Mouse (Mus musculus) midbrain, embryonic 10.5 days (tissue): ENCODE measurements around the gene Akr1c14. TPM values are rescaled to one million over a fixed set of nuclear protein-coding genes. Genes with fewer than 3 reads are reported as not detected.
A peak's percentile ranks its signal among the peaks of the same experiment; 100 is the strongest.
"Not testable (repeated sequence)": the region's sequence is repeated elsewhere in the genome, so short reads cannot be mapped to it uniquely, and the experiment has no call there.

Source experiments
- DNase-seq: peaks from one replicate; pipeline ENCODE4 v3.0.0-alpha.2; 2017; ENCODE audit warnings: low spot score
- H3K27ac ChIP-seq: fragments of 300-500 bp; sonication (generic); replicated peaks from 2 replicates; pipeline ENCODE4 v1.5.1; 2016; ENCODE audit warnings: mild to moderate bottlenecking
- H3K27me3 ChIP-seq: fragments of 300-500 bp; sonication (generic); 2 replicates; pipeline ENCODE4 v1.6.1; 2016; ENCODE audit warnings: low read depth, mild to moderate bottlenecking; ENCODE audit not compliant: poor library complexity, severe bottlenecking
- H3K36me3 ChIP-seq: fragments of 300-500 bp; sonication (generic); 2 replicates; pipeline ENCODE4 v1.6.1; 2016; ENCODE audit warnings: mild to moderate bottlenecking, moderate library complexity
- H3K4me1 ChIP-seq: fragments of 300-500 bp; sonication (generic); 2 replicates; pipeline ENCODE4 v1.6.1; 2016
- H3K4me3 ChIP-seq: fragments of 300-500 bp; sonication (generic); 2 replicates; pipeline ENCODE4 v1.5.1; 2016; ENCODE audit warnings: mild to moderate bottlenecking, moderate library complexity
- H3K9me3 ChIP-seq: fragments of 300-500 bp; sonication (generic); replicated peaks from 2 replicates; pipeline ENCODE4 v1.6.1; 2016; ENCODE audit warnings: mild to moderate bottlenecking
- WGBS: fragments of 180-500 bp; shearing (Covaris S2); methylation state at CpG from one replicate; pipeline ENCODE4 v1.1.7; 2016; 5-methylcytosine and 5-hydroxymethylcytosine counted together
- polyA plus RNA-seq: library from polyadenylated mRNA; unstranded; fragments of >200 nt; fragmentation: Nextera tagmentation; extraction: Ambion mirVana; gene quantifications from 2 replicates; pipeline ENCODE4 v1.2.1, GENCODE M21; 2016

Akr1c14 gene
- polyA plus RNA-seq, 1 experiment from 2014 or later: 0.33 TPM

- no peaks in the 10 kb centered on the region for H3K36me3 ChIP-seq
- H3K4me1 ChIP-seq: no peaks in the 10 kb centered on the region
- H3K4me3 ChIP-seq: no peak overlapping the region
- WGBS: 70% methylated on average over 5 of the region's 5 CpGs
- H3K27ac ChIP-seq: no peak overlapping the region
- no peaks in the 10 kb centered on the region for H3K27me3 ChIP-seq
- no peaks in the 10 kb centered on the region for H3K9me3 ChIP-seq
- no peak for DNase-seq
Observed at GRCm38 (mm10) chr13:4059363-4059762, 10.6 kb downstream of the Akr1c14 start.

GRCm38 (mm10) chr13:4060214-4060730 lies 11.5 kb downstream of the Akr1c14 start:
- DNase-seq: no peak

GRCm38 (mm10) chr13:4076517-4077435 lies 28.0 kb downstream of the Akr1c14 start:
- Histone ChIP-seq H3K9me3 (no peaks in the 10 kb centered on the region), H3K4me1 (no peaks in the 10 kb centered on the region), H3K27me3 (no peaks in the 10 kb centered on the region), H3K27ac (no peak overlapping the region), H3K36me3 (no peaks in the 10 kb centered on the region), H3K4me3 (no peak overlapping the region)
- no peak for DNase-seq
- 87% methylated on average over 9 of the region's 9 CpGs for WGBS

More at GRCm38 (mm10) chr13:4060214-4060730, 11.5 kb downstream of the Akr1c14 start:
- 74% methylated on average over 3 of the region's 3 CpGs for WGBS
- Histone ChIP-seq H3K27me3 (no peaks in the 10 kb centered on the region), H3K4me3 (no peak overlapping the region), H3K36me3 (no peaks in the 10 kb centered on the region), H3K27ac (no peak overlapping the region), H3K4me1 (no peaks in the 10 kb centered on the region), H3K9me3 (no peaks in the 10 kb centered on the region)

- Histone ChIP-seq H3K4me1 (no peaks in the 10 kb centered on the region), H3K27ac (no peak overlapping the region), H3K36me3 (no peaks in the 10 kb centered on the region), H3K9me3 (0 out of 2 replicates have a peak, but pooled peaks cover 3% of the 10 kb centered on the region), H3K27me3 (no peaks in the 10 kb centered on the region), H3K4me3 (no peak overlapping the region)
- no peak for DNase-seq
Observed at GRCm38 (mm10) chr13:4079876-4080275, 31.1 kb downstream of the Akr1c14 start.

GRCm38 (mm10) chr13:4101691-4102090 lies 52.9 kb downstream of the Akr1c14 start:
- H3K27me3 ChIP-seq: no peaks in the 10 kb centered on the region
- H3K27ac ChIP-seq: no peak overlapping the region
- H3K4me3 ChIP-seq: no peak overlapping the region
- DNase-seq: no peak
- H3K36me3 ChIP-seq: no peaks in the 10 kb centered on the region
- no peaks in the 10 kb centered on the region for H3K4me1 ChIP-seq
- no peaks in the 10 kb centered on the region for H3K9me3 ChIP-seq

- no peak overlapping the region for H3K27ac ChIP-seq
- no peak for DNase-seq
- H3K36me3 ChIP-seq: no peaks in the 10 kb centered on the region
- no peaks in the 10 kb centered on the region for H3K9me3 ChIP-seq
- H3K4me3 ChIP-seq: no peak overlapping the region
- H3K4me1 ChIP-seq: no peaks in the 10 kb centered on the region
- H3K27me3 ChIP-seq: no peaks in the 10 kb centered on the region
Observed at GRCm38 (mm10) chr13:4102721-4103120, 53.9 kb downstream of the Akr1c14 start.

GRCm38 (mm10) chr13:4110281-4111188 lies 61.7 kb downstream of the Akr1c14 start:
- no peaks in the 10 kb centered on the region for H3K9me3 ChIP-seq
- no peaks in the 10 kb centered on the region for H3K27me3 ChIP-seq
- no peaks in the 10 kb centered on the region for H3K36me3 ChIP-seq
- 28% methylated on average over 6 of the region's 6 CpGs for WGBS
- H3K4me3 ChIP-seq: no peak overlapping the region
- DNase-seq: peak; percentile 79
- no peaks in the 10 kb centered on the region for H3K4me1 ChIP-seq
- H3K27ac ChIP-seq: no peak overlapping the region

GRCm38 (mm10) chr13:4119181-4119904 lies 70.5 kb downstream of the Akr1c14 start:
- 80% methylated on average over 2 of the region's 2 CpGs for WGBS
- Histone ChIP-seq H3K27ac (no peak overlapping the region), H3K27me3 (no peaks in the 10 kb centered on the region), H3K4me1 (no peaks in the 10 kb centered on the region), H3K36me3 (no peaks in the 10 kb centered on the region), H3K4me3 (no peak overlapping the region), H3K9me3 (0 out of 2 replicates have a peak, but pooled peaks cover 4% of the 10 kb centered on the region)
- no peak for DNase-seq

- no peaks in the 10 kb centered on the region for H3K36me3 ChIP-seq
- H3K4me1 ChIP-seq: no peaks in the 10 kb centered on the region
- no peak for DNase-seq
- no peak overlapping the region for H3K27ac ChIP-seq
- no peak overlapping the region for H3K4me3 ChIP-seq
- H3K27me3 ChIP-seq: no peaks in the 10 kb centered on the region
- WGBS: 91% methylated on average over 7 of the region's 7 CpGs
- H3K9me3 ChIP-seq: peaks cover 19% of the 10 kb centered on the region; the same call in 1 of the 2 replicates
Observed at GRCm38 (mm10) chr13:4123146-4123545, 74.3 kb downstream of the Akr1c14 start.

GRCm38 (mm10) chr13:4124471-4124870 lies 75.7 kb downstream of the Akr1c14 start:
- H3K36me3 ChIP-seq, H3K4me3 ChIP-seq, H3K27ac ChIP-seq, H3K4me1 ChIP-seq, H3K27me3 ChIP-seq, DNase-seq: not testable (repeated sequence)
- H3K9me3 ChIP-seq: peaks cover 19% of the 10 kb centered on the region; the same call in 1 of the 2 replicates
- WGBS: 91% methylated on average over 6 of the region's 6 CpGs

- peaks cover 19% of the 10 kb centered on the region; the same call in 1 of the 2 replicates for H3K9me3 ChIP-seq
- H3K36me3 ChIP-seq, H3K4me1 ChIP-seq, H3K4me3 ChIP-seq, H3K27me3 ChIP-seq, H3K27ac ChIP-seq, DNase-seq: not testable (repeated sequence)
- WGBS: 65% methylated on average over 1 of the region's 1 CpGs
Observed at GRCm38 (mm10) chr13:4125846-4126245, 77.0 kb downstream of the Akr1c14 start.

GRCm38 (mm10) chr13:4129100-4129499 lies 80.3 kb downstream of the Akr1c14 start:
- H3K9me3 ChIP-seq: peaks cover 17% of the 10 kb centered on the region; the same call in 1 of the 2 replicates
- no peaks in the 10 kb centered on the region for H3K36me3 ChIP-seq
- 42% methylated on average over 5 of the region's 5 CpGs for WGBS
- no peak for DNase-seq
- no peak overlapping the region for H3K27ac ChIP-seq
- no peak overlapping the region for H3K4me3 ChIP-seq
- H3K4me1 ChIP-seq: no peaks in the 10 kb centered on the region
- no peaks in the 10 kb centered on the region for H3K27me3 ChIP-seq
